8 mouse cellular contexts compared by ENCODE assay signal in genomic region chr7:49427843-49428242, GRCm38 (mm10).
DNase-seq lines count a peak whose midpoint lies in the region; ATAC-seq lines count a peak whose summit lies in the region.

No protein-coding gene starts in this region.

- DNase-seq in adrenal gland, postnatal 36 days, result peak; percentile 33 to 60
- DNase-seq in adrenal gland, adult 8-10 months, result no peak
- DNase-seq in liver, result peak; percentile 27
- DNase-seq in embryonic facial prominence, embryonic 10.5 days (ENCODE audit: low spot score), result peak; percentile 57
- peak; percentile 50 for DNase-seq in neural tube, embryonic 11.5 days (ENCODE audit: low spot score)
- DNase-seq in frontal cortex, postnatal 25 days (ENCODE audit: low spot score in 2 of 2), result no peak
- DNase-seq in cerebellum, adult 9-10 months, result no peak

- ATAC-seq in liver, embryonic 12.5 days, result no peak
- ATAC-seq in neural tube, embryonic 11.5 days (ENCODE audit: insufficient read depth, low FRiP score, low TSS enrichment), result no peak

- H3K9me3 ChIP-seq in liver, embryonic 12.5 days (replicated peaks), result no peaks in the 10 kb centered on the region
- H3K9me3 ChIP-seq in embryonic facial prominence, embryonic 10.5 days, result no peaks in the 10 kb centered on the region
- H3K9me3 ChIP-seq in neural tube, embryonic 11.5 days (ENCODE audit: control insufficient read depth, low read length), result no peaks in the 10 kb centered on the region

- no peaks in the 10 kb centered on the region for H3K36me3 ChIP-seq in liver, embryonic 12.5 days
- no peaks in the 10 kb centered on the region for H3K36me3 ChIP-seq in embryonic facial prominence, embryonic 10.5 days (replicated peaks)
- no peaks in the 10 kb centered on the region for H3K36me3 ChIP-seq in neural tube, embryonic 11.5 days (ENCODE audit: control insufficient read depth, insufficient read depth, low read length)

- H3K9ac ChIP-seq in liver, embryonic 12.5 days, result no peak overlapping the region
- H3K9ac ChIP-seq in neural tube, embryonic 11.5 days (ENCODE audit: low read length), result no peak overlapping the region

- no peak overlapping the region for H3K27ac ChIP-seq in liver, embryonic 12.5 days
- no peak overlapping the region for H3K27ac ChIP-seq in embryonic facial prominence, embryonic 10.5 days (replicated peaks)
- H3K27ac ChIP-seq in neural tube, embryonic 11.5 days (ENCODE audit: low read depth, low read length), result no peak overlapping the region

- no peak overlapping the region for H3K4me3 ChIP-seq in liver, embryonic 12.5 days
- no peak overlapping the region for H3K4me3 ChIP-seq in embryonic facial prominence, embryonic 10.5 days
- H3K4me3 ChIP-seq in neural tube, embryonic 11.5 days (ENCODE audit: low read depth, low read length), result no peak overlapping the region

- H3K27me3 ChIP-seq in liver, embryonic 12.5 days (replicated peaks), result no peaks in the 10 kb centered on the region; the same call in 1 of the 2 replicates
- no peaks in the 10 kb centered on the region for H3K27me3 ChIP-seq in embryonic facial prominence, embryonic 10.5 days (replicated peaks; ENCODE audit: low read depth, poor library complexity, severe bottlenecking)
- no peaks in the 10 kb centered on the region for H3K27me3 ChIP-seq in neural tube, embryonic 11.5 days (ENCODE audit: control insufficient read depth, insufficient read depth, low read length)

- H3K4me2 ChIP-seq in liver, embryonic 12.5 days, result no peak overlapping the region
- no peak overlapping the region for H3K4me2 ChIP-seq in neural tube, embryonic 11.5 days (ENCODE audit: low read depth)

- H3K4me1 ChIP-seq in liver, embryonic 12.5 days, result no peaks in the 10 kb centered on the region
- H3K4me1 ChIP-seq in embryonic facial prominence, embryonic 10.5 days, result peaks cover 4% of the 10 kb centered on the region; the same call in 1 of the 2 replicates
- no peaks in the 10 kb centered on the region for H3K4me1 ChIP-seq in neural tube, embryonic 11.5 days (ENCODE audit: control insufficient read depth, insufficient read depth, low read length)

- WGBS in liver, embryonic 12.5 days (ENCODE audit: insufficient replicate concordance), result 25% methylated on average over 6 of the region's 6 CpGs
- 56% methylated on average over 6 of the region's 6 CpGs for WGBS in embryonic facial prominence, embryonic 10.5 days
- WGBS in neural tube, embryonic 11.5 days, result 58% methylated on average over 6 of the region's 6 CpGs

Comparison
In these comparisons a context has a peak if more than half of its experiments do, and no peak if none do; other contexts are left out.
1. DNase-seq: peak in adrenal gland, postnatal 36 days (2 of 2), liver (single experiment), embryonic facial prominence, embryonic 10.5 days (single experiment) and neural tube, embryonic 11.5 days (single experiment); none in adrenal gland, adult 8-10 months (single experiment), frontal cortex, postnatal 25 days (0 of 2) and cerebellum, adult 9-10 months (single experiment).